Mouse (Mus musculus) left cerebral cortex, postnatal 4 days (tissue): Measurements from ENCODE around the gene Rbm46. TPM values are rescaled to one million over a fixed set of nuclear protein-coding genes. Genes with fewer than 3 reads are reported as not detected.

ENCODE experiments used
- DNase-seq: peaks from one replicate; pipeline ENCODE4 v3.0.0-alpha.2; 2022
- intact Hi-C: fragments of 180-260 bp; cut with DNase I; formaldehyde crosslinking; loops from one replicate; pipeline ENCODE4 v1.15.1; 2025
- total RNA-seq, 2 experiments: library from RNA; stranded (reverse); gene quantifications; 2 replicates each; pipeline ENCODE4 v1.2.3; 2021

The Rbm46 gene
- total RNA-seq, 2 experiments from 2014 or later = 1.3 to 1.6 TPM

DNA sequence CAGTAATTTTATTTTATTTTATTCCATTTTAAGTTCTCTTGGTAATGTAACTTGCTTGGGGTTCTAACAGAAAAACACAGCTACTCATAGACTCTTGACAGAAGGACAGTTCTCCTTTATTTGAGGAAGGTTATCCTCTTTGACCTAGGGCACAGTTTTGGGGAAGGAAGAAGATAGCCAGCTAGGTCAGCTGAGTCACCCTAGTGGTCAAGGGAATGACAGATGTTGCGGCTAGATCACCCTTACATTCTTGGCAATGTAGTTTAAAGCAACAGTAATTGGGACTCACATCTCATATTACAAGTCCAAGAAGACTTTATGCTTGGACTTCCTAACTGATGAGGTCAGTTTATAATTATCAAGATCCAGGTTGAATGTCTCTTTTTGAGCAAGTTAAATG, 82.6 kb downstream of the Rbm46 start:
- intact Hi-C loops = no loop called here
- DNase-seq = no peak

DNA sequence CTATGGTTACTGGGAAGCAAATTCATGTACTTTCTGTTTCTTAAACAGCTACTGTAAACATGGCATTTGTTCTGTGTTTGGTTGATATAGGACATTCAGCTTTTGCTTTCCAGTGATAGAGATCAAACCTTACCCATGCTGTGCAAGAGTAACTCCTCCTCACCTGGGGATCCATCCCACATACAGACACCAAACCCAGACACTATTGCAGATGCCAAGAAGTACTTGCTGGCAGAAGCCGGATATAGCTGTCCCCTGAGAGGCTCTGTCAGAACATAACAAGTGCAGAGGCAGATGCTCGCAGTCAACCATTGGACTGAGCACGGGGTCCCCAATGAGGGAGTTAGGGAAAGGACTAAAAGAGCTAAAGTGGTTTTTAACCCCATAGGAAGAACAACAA, 84.6 kb downstream of the Rbm46 start:
- peak; percentile 2 for DNase-seq
- intact Hi-C loops = no loop called here

Other genes with a start within 250 kb of the Rbm46 start
- gene Lrat, start 27.5 kb upstream of the Rbm46 start, total RNA-seq = under 1 TPM; 0.16 to 0.32 TPM
- gene Fgg, start 131.2 kb upstream of the Rbm46 start, total RNA-seq = not detected
- not detected for gene Fga, start 149.6 kb upstream of the Rbm46 start, total RNA-seq
- gene Fgb, start 173.4 kb upstream of the Rbm46 start, total RNA-seq = not detected
- 10 to 100 TPM; 58.6 to 60.0 TPM for gene Plrg1, start 179.0 kb upstream of the Rbm46 start, total RNA-seq